Mouse (Mus musculus): ENCODE measurements at regions not wholly inside any gene's neighbourhood (a gene's known extent, or its start where the extent isn't known, plus 50 kb on each side); places are given as distances from the start of the nearest gene placed in this dataset.

DNA sequence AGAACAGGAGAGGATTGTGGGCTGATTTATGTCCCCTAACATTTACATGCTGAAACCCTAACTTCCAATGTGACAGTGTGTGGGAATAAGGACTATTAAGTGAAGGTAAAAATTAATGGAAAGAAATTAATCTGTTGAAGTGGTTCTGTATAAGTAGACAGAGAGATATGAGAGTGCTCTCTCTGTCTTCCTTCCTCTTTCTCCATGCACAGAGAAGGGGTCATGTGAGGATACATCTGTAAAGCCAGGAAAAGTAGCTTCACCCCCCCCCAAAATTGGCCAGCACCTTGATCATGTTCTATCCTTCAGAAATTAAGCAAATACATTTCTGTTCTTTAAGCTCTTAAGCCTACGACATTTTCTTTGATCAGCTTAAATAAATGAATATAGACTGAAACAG lies 268.6 kb upstream of the Ccdc54 start:
- in situ Hi-C loops (cut with MboI; ENCODE audit: unreplicated experiment in 2 of 2) = no loop called here

DNA sequence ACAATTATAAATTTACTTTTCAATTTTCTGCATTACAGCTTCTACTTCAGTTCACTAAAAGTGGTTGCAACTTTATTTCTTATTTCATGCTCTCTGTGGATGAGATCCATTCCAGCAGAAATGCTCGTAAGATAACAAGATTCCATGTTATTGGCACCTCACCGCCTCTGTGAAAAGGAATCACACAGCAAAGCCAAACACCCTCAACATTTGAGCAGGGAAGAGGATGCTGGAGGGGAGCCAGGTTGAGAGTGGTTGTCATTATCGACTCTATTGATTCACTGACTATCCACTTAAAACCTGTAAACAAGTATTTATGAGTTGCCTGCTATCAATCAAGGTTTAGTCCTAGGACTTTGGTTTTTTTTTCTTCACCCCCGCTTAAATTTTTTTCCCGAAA lies 261.1 kb upstream of the Ccdc54 start:
- in situ Hi-C loops (cut with MboI; ENCODE audit: unreplicated experiment in 2 of 2) = no loop called here

GRCm38 (mm10) chr16:50847693-50848092 lies 256.7 kb upstream of the Ccdc54 start:
- in situ Hi-C loops (cut with MboI; ENCODE audit: unreplicated experiment in 2 of 2) = loop anchor here in 1 of 2 experiments (25.0 kb wide), 1 partner anchor 1365 kb away; no protein-coding TSS in a partner anchor

GRCm38 (mm10) chr16:50846505-50846904 lies 255.6 kb upstream of the Ccdc54 start:
- in situ Hi-C loops (cut with MboI; ENCODE audit: unreplicated experiment in 2 of 2) = loop anchor here in 1 of 2 experiments (25.0 kb wide), 1 partner anchor 1366 kb away; no protein-coding TSS in a partner anchor

GRCm38 (mm10) chr16:50841677-50842580 lies 251.0 kb upstream of the Ccdc54 start:
- in situ Hi-C loops (cut with MboI; ENCODE audit: unreplicated experiment in 2 of 2) = loop anchor here in 1 of 2 experiments (25.0 kb wide), 1 partner anchor 1370 kb away; no protein-coding TSS in a partner anchor

- in situ Hi-C loops (cut with MboI; ENCODE audit: unreplicated experiment in 2 of 2) = loop anchor here in 1 of 2 experiments (25.0 kb wide), 1 partner anchor 1371 kb away; no protein-coding TSS in a partner anchor
These were observed 250.3 kb upstream of the Ccdc54 start for GRCm38 (mm10) chr16:50841205-50841604.

DNA sequence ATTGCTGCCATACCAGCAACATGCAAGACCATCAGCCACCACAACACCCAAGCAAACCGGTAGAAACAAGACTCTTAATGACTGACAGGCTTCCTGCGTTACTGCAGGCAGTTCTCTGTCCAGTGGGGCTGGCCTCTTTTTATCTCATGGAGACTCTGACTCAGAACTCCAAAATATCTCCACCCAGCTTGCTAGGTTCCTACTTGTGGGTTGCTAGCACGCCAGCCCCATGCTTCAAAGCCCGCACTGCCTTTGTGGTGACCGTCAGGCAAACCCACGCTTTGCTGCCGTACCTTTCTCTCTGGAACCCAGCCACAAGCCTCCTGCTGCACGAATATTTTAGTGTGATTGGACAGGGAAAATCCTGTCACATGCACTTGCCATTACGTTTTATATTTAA lies 248.7 kb upstream of the Ccdc54 start:
- in situ Hi-C loops (cut with MboI; ENCODE audit: unreplicated experiment in 2 of 2) = loop anchor here in 1 of 2 experiments (25.0 kb wide), 1 partner anchor 1373 kb away; no protein-coding TSS in a partner anchor

GRCm38 (mm10) chr16:50837416-50837815 lies 246.5 kb upstream of the Ccdc54 start:
- in situ Hi-C loops (cut with MboI; ENCODE audit: unreplicated experiment in 2 of 2) = loop anchor here in 1 of 2 experiments (25.0 kb wide), 1 partner anchor 1375 kb away; no protein-coding TSS in a partner anchor

DNA sequence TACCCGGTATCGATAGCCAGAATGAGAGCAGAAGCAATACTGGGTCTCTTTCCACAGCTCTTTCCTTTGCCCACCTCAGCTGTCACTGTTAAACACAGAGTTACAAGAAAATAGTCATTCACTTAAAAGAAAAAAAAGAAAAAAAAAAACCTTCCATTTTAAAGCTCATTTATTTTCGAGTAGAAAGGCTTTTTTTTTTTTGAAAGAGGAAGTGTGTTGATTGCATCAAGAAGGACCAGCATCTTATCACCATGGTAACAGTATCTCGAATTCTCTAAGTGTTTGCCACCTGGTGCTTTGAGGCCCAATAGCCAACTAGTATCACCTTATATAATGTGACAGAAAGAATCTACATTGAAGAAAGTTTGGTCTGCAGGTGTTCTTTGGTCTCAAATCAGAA lies 245.5 kb upstream of the Ccdc54 start:
- in situ Hi-C loops (cut with MboI; ENCODE audit: unreplicated experiment in 2 of 2) = loop anchor here in 1 of 2 experiments (25.0 kb wide), 1 partner anchor 1376 kb away; no protein-coding TSS in a partner anchor

DNA sequence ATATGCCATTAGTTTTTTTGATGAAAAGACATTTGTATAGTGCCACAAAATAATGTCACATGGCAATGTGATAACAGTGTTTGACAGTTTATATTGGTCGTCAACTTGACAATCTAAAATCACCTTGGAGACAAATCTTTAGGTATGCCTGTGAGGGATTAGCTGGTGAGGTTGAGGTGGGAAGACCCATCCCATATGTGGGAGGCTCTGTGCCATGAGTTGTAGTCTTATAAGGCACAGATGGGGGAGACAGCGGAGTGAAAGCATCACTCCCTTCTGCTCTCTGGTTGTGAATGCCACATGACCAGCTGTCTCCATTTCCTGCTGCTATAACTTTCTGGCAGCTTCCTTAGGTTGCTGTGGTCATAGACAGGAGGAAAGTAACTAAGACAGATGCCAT lies 242.4 kb upstream of the Ccdc54 start:
- in situ Hi-C loops (cut with MboI; ENCODE audit: unreplicated experiment in 2 of 2) = loop anchor here in 1 of 2 experiments (25.0 kb wide), 1 partner anchor 1379 kb away; no protein-coding TSS in a partner anchor

DNA sequence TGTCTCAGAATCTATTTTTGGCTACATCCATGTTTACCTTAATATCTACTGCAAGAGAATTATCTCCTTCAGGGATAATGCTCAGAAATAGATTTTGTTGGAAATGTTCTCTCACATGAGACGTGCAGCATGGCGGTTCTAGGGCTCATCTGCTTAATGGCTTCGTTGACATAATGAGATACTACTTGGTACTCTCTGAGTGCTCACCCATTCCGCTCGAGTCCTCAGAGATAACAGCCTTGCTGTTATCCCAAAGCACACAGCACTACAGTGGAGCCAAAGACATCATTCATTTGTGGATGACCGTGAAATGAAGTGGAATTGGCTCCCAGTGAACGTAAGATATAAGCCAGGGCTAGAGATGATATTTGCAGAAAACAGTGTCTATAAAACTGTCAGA lies 231.4 kb upstream of the Ccdc54 start:
- in situ Hi-C loops (cut with MboI; ENCODE audit: unreplicated experiment in 2 of 2) = no loop called here

GRCm38 (mm10) chr16:50814626-50815025 lies 223.7 kb upstream of the Ccdc54 start:
- in situ Hi-C loops (cut with MboI; ENCODE audit: unreplicated experiment in 2 of 2) = no loop called here

GRCm38 (mm10) chr16:50799145-50799794 lies 208.3 kb upstream of the Ccdc54 start:
- in situ Hi-C loops (cut with MboI; ENCODE audit: unreplicated experiment in 2 of 2) = no loop called here

- in situ Hi-C loops (cut with MboI; ENCODE audit: unreplicated experiment in 2 of 2) = no loop called here
These were observed 207.1 kb upstream of the Ccdc54 start for GRCm38 (mm10) chr16:50798095-50798494.

- in situ Hi-C loops (cut with MboI; ENCODE audit: unreplicated experiment in 2 of 2) = no loop called here
These were observed 202.0 kb upstream of the Ccdc54 start for GRCm38 (mm10) chr16:50792960-50793359.

- in situ Hi-C loops (cut with MboI; ENCODE audit: unreplicated experiment in 2 of 2) = no loop called here
These were observed 201.6 kb upstream of the Ccdc54 start for GRCm38 (mm10) chr16:50792506-50792905.

GRCm38 (mm10) chr16:50788702-50789101 lies 197.7 kb upstream of the Ccdc54 start:
- in situ Hi-C loops (cut with MboI; ENCODE audit: unreplicated experiment in 2 of 2) = no loop called here

GRCm38 (mm10) chr16:50786199-50786598 lies 195.2 kb upstream of the Ccdc54 start:
- in situ Hi-C loops (cut with MboI; ENCODE audit: unreplicated experiment in 2 of 2) = no loop called here

DNA sequence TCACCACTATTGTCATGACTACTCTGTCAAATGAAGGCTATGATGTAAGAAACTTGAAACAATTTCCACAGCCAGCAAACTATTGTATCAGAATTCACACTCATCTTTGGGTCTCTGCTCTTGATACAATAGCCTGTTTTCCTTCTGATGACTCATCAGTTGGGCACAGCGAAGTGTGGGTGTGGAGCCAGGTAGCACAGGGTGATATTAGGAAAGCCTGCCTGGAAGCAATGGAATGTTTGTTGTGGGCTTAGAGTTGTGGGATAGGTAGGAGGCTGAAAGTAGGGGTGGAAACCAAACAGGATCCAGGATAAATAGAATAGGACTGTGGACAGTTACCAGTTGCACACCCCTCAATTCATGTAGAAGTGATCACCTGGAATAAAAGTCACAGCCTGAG lies 194.4 kb upstream of the Ccdc54 start:
- in situ Hi-C loops (cut with MboI; ENCODE audit: unreplicated experiment in 2 of 2) = no loop called here

DNA sequence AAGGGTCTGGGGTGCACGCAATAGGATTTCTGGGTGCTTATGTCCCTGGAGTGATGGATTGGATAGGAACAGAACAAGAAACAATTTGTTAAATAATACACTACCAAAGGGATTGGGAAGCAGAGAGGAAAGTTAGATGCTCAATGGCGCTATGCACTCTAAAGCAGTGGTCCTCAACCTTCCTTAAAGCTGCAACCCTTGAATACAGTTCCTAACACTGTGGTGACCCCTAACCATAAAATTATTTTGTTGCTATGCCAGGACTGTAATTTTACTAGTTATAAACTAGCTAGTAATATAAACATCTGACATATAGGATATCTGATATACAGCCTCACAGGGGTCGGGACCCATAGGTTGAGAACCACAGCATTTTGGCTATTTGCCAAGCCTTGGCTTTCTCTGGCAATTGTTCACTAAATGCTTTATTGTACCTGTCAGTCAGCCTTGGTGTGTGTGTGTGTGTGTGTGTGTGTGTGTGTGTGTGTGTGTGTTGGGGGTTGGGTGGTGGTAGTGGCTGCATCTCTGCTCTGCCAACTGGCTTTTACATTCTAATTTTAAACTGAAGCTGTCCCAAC lies 193.8 kb upstream of the Ccdc54 start:
- in situ Hi-C loops (cut with MboI; ENCODE audit: unreplicated experiment in 2 of 2) = no loop called here

Data from v-Abl transformed pro-B cells (cell line).